Mouse (Mus musculus) kidney, adult 2 months (tissue): ENCODE data around the gene Trp53tg5.

Experiments
- CTCF ChIP-seq: fragments of 200-500 bp; conservative IDR thresholded peaks from 2 replicates; pipeline ENCODE4 v1.5.1; 2011; ENCODE audit warnings: low read depth, mild to moderate bottlenecking, control low read depth, low read length, moderate library complexity, mixed read lengths; ENCODE audit not compliant: insufficient read depth, insufficient read length
- POLR2A ChIP-seq: fragments of 200-500 bp; IDR thresholded peaks from one replicate; pipeline ENCODE4 v1.6.1; 2011; ENCODE audit warnings: low read depth, low read length, control low read depth

GRCm38 (mm10) chr2:164453887-164454500 is 19.5 kb downstream of the Trp53tg5 start:
- TF ChIP-seq POLR2A = no peak
- no peak for TF ChIP-seq CTCF
